Mouse (Mus musculus): ENCODE data around the gene Hoxd3. TPM values are rescaled to one million over a fixed set of nuclear protein-coding genes. Genes with fewer than 3 reads are reported as not detected.
A peak's percentile ranks its signal among the peaks of the same experiment; 100 is the strongest.

The Hoxd3 gene
- polyA plus RNA-seq, 1 experiment from 2014 or later, result 2.4 TPM

DNA sequence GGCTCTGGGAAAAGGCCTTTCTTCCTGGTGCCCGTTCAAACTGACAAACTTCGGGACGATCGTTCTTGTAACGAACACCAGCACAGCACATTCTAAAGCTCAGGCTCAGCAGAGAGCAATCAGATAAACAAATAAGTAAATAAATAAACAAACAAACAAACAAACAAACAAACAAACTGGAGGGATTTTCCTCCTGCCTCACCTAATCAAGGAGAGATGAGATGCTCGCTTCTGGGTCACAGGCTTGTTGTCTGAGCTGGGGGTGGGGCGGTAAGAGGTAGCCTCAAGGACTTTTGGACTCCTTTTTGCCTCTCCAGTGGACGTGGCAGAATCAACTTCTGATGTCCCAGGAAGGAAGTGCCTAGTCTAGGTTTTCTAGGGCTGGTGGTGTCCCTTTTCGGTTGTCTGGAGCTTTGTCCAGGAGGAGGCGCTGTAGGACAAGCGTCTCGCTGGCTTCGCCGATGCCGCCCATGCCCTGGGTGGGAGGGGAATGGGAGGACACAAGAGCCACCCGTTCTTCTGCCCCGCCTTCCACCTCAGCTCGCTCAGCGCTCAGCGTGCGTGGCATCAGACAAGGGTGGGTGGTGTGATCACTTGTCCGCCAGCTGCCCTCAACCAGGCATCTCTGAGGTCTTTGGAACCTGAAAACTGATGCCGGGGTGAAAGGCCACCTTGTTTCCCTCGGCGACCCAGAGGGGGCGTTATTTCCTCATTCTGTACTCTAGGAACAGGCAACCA is 3.9 kb downstream of the Hoxd3 start:
- Histone ChIP-seq H3K4me2 (replicated peaks) (peak overlapping the region; percentile 47), H3K27ac (no peak overlapping the region), H3K4me3 (peak overlapping the region; percentile 21), H3K27me3 (peaks cover 96% of the 10 kb centered on the region), H3K9me3 (no peaks in the 10 kb centered on the region), H3K9ac (no peak overlapping the region), H3K4me1 (no peaks in the 10 kb centered on the region), H3K36me3 (no peaks in the 10 kb centered on the region)
- WGBS, result 2% methylated on average over 26 of the region's 26 CpGs
- peak; percentile 54; the same call in 1 of the 2 replicates for ATAC-seq (ENCODE audit: insufficient number of reproducible peaks, insufficient read depth, low FRiP score, low TSS enrichment)

DNA sequence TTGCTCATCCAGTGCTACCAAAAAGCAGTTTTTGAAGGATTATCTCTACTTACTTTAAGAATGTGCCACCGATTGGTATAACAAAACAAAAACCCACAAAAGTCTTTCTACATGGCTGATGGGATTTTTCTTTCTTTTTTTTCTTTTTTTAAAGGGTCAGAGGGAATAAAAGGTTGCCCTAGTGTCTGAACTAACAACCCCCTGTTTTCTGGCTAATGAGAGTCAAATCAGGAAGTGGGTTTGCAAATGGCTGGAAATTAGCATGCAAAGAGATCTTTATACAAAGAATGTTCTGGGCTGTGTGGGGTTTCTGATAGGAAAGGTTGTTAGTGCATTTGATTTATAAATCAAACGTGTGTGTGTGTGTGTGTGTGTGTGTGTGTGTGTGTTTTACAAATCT is 8.7 kb downstream of the Hoxd3 start:
- H3K27ac ChIP-seq, result no peak overlapping the region
- no peak overlapping the region for H3K4me3 ChIP-seq
- no peaks in the 10 kb centered on the region for H3K36me3 ChIP-seq
- H3K4me2 ChIP-seq (replicated peaks), result no peak overlapping the region
- H3K9ac ChIP-seq, result no peak overlapping the region
- no peaks in the 10 kb centered on the region for H3K4me1 ChIP-seq
- peaks cover 98% of the 10 kb centered on the region for H3K27me3 ChIP-seq
- no peak for ATAC-seq (ENCODE audit: insufficient number of reproducible peaks, insufficient read depth, low FRiP score, low TSS enrichment)
- 8% methylated on average over 2 of the region's 2 CpGs for WGBS
- no peaks in the 10 kb centered on the region for H3K9me3 ChIP-seq

DNA sequence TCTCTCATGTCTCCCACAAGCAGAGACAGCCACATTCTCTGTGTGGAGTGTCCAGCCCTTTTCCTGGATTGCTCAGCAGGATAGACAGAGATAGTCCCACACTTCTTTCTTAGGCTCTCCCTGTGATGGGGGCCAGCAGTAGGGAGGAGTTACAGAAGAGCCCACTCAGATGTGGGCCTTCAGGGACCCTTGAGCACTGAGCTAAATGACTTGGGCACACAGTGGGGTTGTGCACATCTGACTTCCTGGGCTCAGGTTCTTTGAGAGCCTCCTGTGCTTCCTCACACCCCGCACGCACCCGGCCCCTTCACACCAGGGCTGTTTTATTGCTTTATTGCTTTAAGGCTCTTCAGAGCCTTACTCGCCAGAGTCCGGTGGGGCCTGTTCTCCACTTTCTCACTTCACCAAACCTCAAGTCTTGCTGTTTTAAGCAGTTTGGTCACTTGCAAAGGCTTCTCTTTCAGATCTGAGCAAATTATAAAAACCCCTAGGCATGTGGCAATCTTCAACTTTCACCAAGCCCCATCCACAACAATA is 9.3 kb downstream of the Hoxd3 start:
- Histone ChIP-seq H3K36me3 (no peaks in the 10 kb centered on the region), H3K27me3 (peaks cover 97% of the 10 kb centered on the region), H3K27ac (no peak overlapping the region), H3K4me3 (no peak overlapping the region), H3K9me3 (no peaks in the 10 kb centered on the region), H3K4me1 (no peaks in the 10 kb centered on the region), H3K9ac (no peak overlapping the region), H3K4me2 (replicated peaks) (no peak overlapping the region)
- no peak for ATAC-seq (ENCODE audit: insufficient number of reproducible peaks, insufficient read depth, low FRiP score, low TSS enrichment)
- WGBS, result 3% methylated on average over 5 of the region's 5 CpGs

DNA sequence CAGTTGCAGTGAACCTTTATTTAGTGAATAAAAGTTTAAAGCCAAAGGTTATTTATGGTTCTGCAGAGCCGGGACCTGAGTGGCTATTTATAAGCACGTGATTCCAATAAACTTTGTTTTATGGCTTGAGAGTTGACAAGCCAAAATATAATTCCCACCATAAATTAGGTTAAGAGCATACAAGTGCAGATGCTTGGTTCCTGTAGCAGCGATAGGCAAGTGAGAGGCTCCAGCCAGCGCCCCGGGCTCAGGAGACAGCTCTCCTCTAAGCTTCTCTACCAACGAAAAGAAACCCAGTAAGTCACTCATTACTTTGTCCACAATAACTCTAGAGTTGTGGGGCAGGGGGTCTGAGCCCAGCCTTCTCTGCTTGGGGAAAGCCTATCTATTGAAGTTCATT is 10.2 kb downstream of the Hoxd3 start:
- Histone ChIP-seq H3K4me3 (no peak overlapping the region), H3K9ac (no peak overlapping the region), H3K9me3 (no peaks in the 10 kb centered on the region), H3K4me2 (replicated peaks) (no peak overlapping the region), H3K27me3 (peaks cover 97% of the 10 kb centered on the region), H3K27ac (no peak overlapping the region), H3K4me1 (no peaks in the 10 kb centered on the region), H3K36me3 (no peaks in the 10 kb centered on the region)
- no peak for ATAC-seq (ENCODE audit: insufficient number of reproducible peaks, insufficient read depth, low FRiP score, low TSS enrichment)
- 7% methylated on average over 6 of the region's 6 CpGs for WGBS

DNA sequence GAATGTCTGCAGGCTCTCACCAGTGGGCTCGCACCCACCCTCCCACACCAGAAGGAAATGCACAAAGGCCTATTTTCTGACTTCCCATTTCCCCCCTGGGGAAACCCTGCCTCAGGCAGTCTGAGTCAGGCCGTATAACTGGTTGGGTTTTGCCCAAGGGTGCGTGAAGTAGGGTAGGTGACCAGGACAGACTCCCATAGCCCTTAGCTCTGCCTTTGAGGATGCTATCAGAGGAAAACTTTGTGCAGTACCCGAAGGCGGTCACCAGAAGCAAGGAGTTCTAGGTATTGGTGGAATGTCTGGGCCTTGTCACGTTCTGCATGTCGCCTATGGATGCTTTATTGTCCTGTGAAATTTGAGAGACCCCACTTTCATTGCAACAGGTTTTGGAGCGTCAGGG is 11.2 kb downstream of the Hoxd3 start:
- H3K4me3 ChIP-seq, result no peak overlapping the region
- no peak for ATAC-seq (ENCODE audit: insufficient number of reproducible peaks, insufficient read depth, low FRiP score, low TSS enrichment)
- 2% methylated on average over 8 of the region's 8 CpGs for WGBS
- peaks cover 97% of the 10 kb centered on the region for H3K27me3 ChIP-seq
- H3K4me1 ChIP-seq, result no peaks in the 10 kb centered on the region
- no peak overlapping the region for H3K9ac ChIP-seq
- H3K4me2 ChIP-seq (replicated peaks), result no peak overlapping the region
- no peaks in the 10 kb centered on the region for H3K9me3 ChIP-seq
- H3K36me3 ChIP-seq, result no peaks in the 10 kb centered on the region
- no peak overlapping the region for H3K27ac ChIP-seq

DNA sequence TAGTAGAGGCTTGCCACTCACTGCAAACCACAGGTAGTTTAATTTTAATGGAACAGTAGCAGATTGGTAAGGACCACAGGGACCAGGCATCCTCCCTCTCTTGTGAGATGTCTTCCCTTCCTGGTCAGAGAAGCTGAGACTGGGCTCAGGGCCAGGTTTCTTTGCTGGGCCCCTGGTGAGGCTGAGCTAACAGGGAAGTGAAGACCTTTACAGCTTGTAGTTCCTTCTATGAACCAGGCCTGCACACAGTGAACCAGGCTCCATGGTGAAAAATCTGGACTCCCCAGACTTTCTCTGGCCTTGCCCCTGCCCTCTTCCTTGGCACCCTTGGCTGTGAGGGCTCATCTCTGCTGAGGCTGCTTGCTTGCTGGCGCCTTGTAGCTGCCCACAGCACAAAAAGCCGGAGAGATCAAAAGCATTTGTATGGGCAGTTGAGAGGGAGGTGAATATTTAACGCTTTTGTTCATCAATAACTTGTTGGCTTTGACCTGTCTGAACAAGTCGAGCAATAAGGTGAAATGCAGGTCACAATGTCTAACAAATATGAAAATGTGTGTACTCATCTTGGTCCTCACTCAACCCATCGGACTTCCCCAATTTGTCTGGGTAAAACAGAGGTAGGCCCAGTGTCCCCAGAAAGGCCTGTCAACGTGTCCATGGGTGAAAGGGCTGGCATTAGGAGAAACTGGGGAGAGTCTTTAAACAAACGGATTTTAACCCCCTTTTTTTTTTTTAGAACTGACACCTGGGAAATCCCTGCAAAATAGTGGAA is 12.7 kb downstream of the Hoxd3 start:
- H3K4me2 ChIP-seq (replicated peaks), result no peak overlapping the region
- no peak overlapping the region for H3K27ac ChIP-seq
- peaks cover 95% of the 10 kb centered on the region for H3K27me3 ChIP-seq
- ATAC-seq (ENCODE audit: insufficient number of reproducible peaks, insufficient read depth, low FRiP score, low TSS enrichment), result no peak
- H3K9ac ChIP-seq, result no peak overlapping the region
- no peaks in the 10 kb centered on the region for H3K9me3 ChIP-seq
- 6% methylated on average over 7 of the region's 7 CpGs for WGBS
- no peaks in the 10 kb centered on the region for H3K4me1 ChIP-seq
- no peak overlapping the region for H3K4me3 ChIP-seq
- H3K36me3 ChIP-seq, result no peaks in the 10 kb centered on the region

DNA sequence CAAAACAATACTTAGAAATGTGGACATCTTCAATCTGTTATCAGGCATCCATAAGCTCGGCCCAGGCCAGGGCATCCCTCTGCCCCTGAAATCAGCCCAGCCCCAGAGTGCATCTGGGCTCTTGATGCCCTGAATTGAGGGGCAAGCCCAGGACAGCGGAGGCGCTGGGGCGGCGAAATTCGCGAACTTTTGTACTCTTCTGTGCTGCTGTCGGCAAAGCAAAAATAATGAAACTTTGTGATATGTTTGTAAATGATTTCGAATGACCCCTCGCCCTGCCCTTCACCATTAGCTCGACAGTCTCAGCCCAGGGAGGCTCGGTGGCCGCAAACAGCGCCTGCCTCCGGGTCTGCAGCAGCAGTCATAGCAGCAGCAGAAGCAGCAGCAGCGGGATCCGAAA is 13.4 kb downstream of the Hoxd3 start:
- Histone ChIP-seq H3K4me3 (no peak overlapping the region), H3K9ac (no peak overlapping the region)
- WGBS, result 1% methylated on average over 17 of the region's 17 CpGs

DNA sequence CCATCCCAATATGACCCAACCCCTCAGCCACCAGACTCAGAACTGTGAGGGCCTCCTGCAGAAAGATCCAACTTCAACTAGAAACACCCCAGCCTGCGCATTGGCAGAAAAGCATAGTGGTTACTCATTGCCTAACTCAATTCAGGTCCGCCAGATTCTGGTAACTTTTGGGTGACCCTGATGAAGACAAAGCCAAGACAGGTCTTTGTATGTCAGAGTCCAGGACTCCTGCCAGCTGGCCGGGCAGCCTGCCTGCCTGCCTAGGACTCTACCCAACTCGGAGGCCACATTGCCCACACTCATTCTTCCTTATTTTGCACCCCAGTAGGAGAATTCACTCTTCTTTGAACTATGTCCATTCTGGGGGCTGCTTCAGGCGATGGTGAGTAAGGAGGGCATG is 14.8 kb downstream of the Hoxd3 start, which contains the start of gene Gm28230:
Gene Gm28230 (plus strand): TSS at position 178 of the 400 bp plus-strand sequence.
- no peak for ATAC-seq (ENCODE audit: insufficient number of reproducible peaks, insufficient read depth, low FRiP score, low TSS enrichment)
- H3K36me3 ChIP-seq, result no peaks in the 10 kb centered on the region
- H3K27ac ChIP-seq, result no peak within 1 kb of the TSS
- H3K9me3 ChIP-seq, result no peaks in the 10 kb centered on the region
- no peaks in the 10 kb centered on the region for H3K4me1 ChIP-seq
- H3K9ac ChIP-seq, result no peak within 1 kb of the TSS; the same call in 1 of the 2 replicates
- peak within 1 kb of the TSS; percentile 40 for H3K4me2 ChIP-seq (replicated peaks)
- peak within 1 kb of the TSS; percentile 20 for H3K4me3 ChIP-seq
- 2% methylated on average over 5 of the region's 5 CpGs for WGBS
- peaks cover 94% of the 10 kb centered on the region for H3K27me3 ChIP-seq

More for the DNA sequence above, 13.4 kb downstream of the Hoxd3 start:
- Histone ChIP-seq H3K27me3 (peaks cover 93% of the 10 kb centered on the region), H3K36me3 (no peaks in the 10 kb centered on the region), H3K4me1 (no peaks in the 10 kb centered on the region), H3K27ac (no peak overlapping the region), H3K9me3 (no peaks in the 10 kb centered on the region), H3K4me2 (replicated peaks) (no peak overlapping the region)
- no peak for ATAC-seq (ENCODE audit: insufficient number of reproducible peaks, insufficient read depth, low FRiP score, low TSS enrichment)

DNA sequence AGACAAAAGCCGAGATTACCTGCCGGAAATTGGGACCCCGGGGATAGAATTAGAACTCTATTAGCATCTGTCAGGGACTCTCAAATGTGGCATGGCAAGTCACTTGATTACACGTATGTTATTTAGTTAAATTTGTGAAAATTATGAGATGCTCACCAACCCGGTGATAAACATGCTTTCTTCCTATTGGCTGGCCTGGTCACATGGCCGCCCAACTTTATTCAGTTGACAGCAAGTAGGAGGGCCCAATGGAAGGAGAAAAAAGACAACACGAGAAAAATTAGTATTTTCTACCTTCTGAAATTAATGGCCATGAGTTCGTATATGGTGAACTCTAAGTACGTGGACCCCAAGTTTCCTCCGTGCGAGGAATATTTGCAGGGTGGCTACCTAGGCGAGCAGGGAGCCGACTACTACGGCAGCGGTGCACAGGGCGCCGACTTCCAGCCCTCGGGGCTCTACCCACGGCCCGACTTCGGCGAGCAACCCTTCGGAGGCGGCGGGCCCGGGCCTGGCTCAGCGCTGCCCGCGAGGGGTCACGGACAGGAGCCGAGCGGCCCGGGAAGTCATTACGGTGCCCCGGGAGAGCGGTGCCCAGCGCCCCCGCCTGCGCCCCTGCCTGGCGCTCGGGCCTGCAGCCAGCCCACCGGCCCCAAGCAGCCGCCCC is 15.4 kb downstream of the Hoxd3 start:
- Histone ChIP-seq H3K4me1 (no peaks in the 10 kb centered on the region), H3K4me3 (peak overlapping the region; percentile 20), H3K27me3 (peaks cover 94% of the 10 kb centered on the region), H3K36me3 (no peaks in the 10 kb centered on the region), H3K27ac (no peak overlapping the region), H3K4me2 (replicated peaks) (peak overlapping the region; percentile 40), H3K9me3 (no peaks in the 10 kb centered on the region), H3K9ac (no peak overlapping the region; the same call in 1 of the 2 replicates)
- no peak for ATAC-seq (ENCODE audit: insufficient number of reproducible peaks, insufficient read depth, low FRiP score, low TSS enrichment)
- WGBS, result under 1% methylated on average over 42 of the region's 43 CpGs

DNA sequence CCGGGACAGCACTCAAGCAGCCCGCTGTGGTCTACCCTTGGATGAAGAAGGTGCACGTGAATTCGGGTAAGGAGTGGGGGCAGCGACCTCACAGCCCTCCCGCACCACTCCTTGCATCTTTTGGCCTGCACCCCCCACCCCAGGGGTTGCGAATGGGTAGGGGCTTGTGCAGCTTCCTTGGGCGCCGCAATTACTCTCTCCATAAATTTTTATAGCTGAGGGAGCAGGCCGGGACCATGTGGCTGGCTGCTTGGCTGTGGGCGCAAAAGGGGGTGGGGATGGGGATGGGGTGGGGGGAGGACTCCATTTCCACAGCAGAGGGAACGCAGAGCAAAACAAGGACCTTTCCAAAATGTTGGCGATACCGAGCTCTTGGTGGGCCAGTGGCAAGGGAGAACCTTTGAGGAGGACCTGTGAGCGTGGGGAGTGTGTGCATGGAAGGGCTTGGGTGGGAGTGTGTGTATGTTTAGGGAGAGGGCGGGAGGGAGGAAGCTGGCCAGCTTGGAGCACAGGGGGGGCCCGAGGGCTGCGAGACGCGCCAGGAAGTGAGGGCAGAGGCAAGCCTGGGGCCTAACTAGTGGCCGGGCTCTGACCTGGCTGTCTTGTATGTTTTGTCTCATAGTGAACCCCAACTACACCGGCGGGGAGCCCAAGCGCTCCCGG is 16.0 kb downstream of the Hoxd3 start:
- H3K9me3 ChIP-seq, result no peaks in the 10 kb centered on the region
- peak overlapping the region; percentile 20 for H3K4me3 ChIP-seq
- peak overlapping the region; percentile 40 for H3K4me2 ChIP-seq (replicated peaks)
- no peaks in the 10 kb centered on the region for H3K36me3 ChIP-seq
- H3K27me3 ChIP-seq, result peaks cover 95% of the 10 kb centered on the region
- no peaks in the 10 kb centered on the region for H3K4me1 ChIP-seq
- no peak for ATAC-seq (ENCODE audit: insufficient number of reproducible peaks, insufficient read depth, low FRiP score, low TSS enrichment)
- no peak overlapping the region; the same call in 1 of the 2 replicates for H3K9ac ChIP-seq
- 1% methylated on average over 25 of the region's 25 CpGs for WGBS
- H3K27ac ChIP-seq, result no peak overlapping the region

DNA sequence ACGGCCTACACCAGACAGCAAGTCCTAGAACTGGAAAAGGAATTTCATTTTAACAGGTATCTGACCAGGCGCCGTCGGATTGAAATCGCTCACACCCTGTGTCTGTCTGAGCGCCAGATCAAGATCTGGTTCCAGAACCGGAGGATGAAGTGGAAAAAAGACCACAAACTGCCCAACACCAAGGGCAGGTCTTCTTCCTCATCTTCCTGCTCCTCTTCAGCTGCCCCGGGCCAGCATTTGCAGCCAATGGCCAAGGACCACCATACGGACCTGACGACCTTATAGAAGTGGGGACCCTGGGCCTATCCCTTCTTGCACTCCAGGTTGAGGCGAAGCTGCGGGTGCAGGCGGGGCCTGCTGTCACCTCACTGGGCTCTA is 16.6 kb downstream of the Hoxd3 start:
- Histone ChIP-seq H3K27me3 (peaks cover 95% of the 10 kb centered on the region), H3K4me1 (no peaks in the 10 kb centered on the region), H3K9me3 (no peaks in the 10 kb centered on the region), H3K27ac (no peak overlapping the region), H3K36me3 (no peaks in the 10 kb centered on the region), H3K4me3 (0 out of 2 replicates have a peak overlapping the region, but pooled peaks have one; percentile 20), H3K9ac (no peak overlapping the region), H3K4me2 (replicated peaks) (no peak overlapping the region)
- no peak for ATAC-seq (ENCODE audit: insufficient number of reproducible peaks, insufficient read depth, low FRiP score, low TSS enrichment)
- WGBS, result 2% methylated on average over 13 of the region's 13 CpGs
